Mouse (Mus musculus) limb, embryonic 14.5 days (tissue): Measurements from ENCODE around the gene Psen1. TPM values are rescaled to one million over a fixed set of nuclear protein-coding genes. Genes with fewer than 3 reads are reported as not detected.

Source experiments
- ATAC-seq: fragments of 200-750 bp; cut with Nextera tagmentation; 2 replicates; pipeline ENCODE4 v1.8.0; 2017; ENCODE audit warnings: low read depth, moderate number of reproducible peaks, moderate TSS enrichment; ENCODE audit not compliant: low FRiP score
- DNase-seq: peaks from one replicate; pipeline ENCODE4 v3.0.0-alpha.2; 2015; ENCODE audit warnings: low spot score
- H3K27ac ChIP-seq: fragments of 300-500 bp; sonication (generic); replicated peaks from 2 replicates; pipeline ENCODE4 v1.5.1; 2014; ENCODE audit warnings: low read depth, mild to moderate bottlenecking, low read length, moderate library complexity, mixed read lengths
- H3K27me3 ChIP-seq: fragments of 300-500 bp; sonication (generic); 2 replicates; pipeline ENCODE4 v1.6.1; 2014; ENCODE audit warnings: low read length, mixed read lengths; ENCODE audit not compliant: control insufficient read depth, insufficient read depth
- H3K36me3 ChIP-seq: fragments of 300-500 bp; sonication (generic); 2 replicates; pipeline ENCODE4 v1.6.1; 2014; ENCODE audit warnings: mild to moderate bottlenecking, low read length, moderate library complexity, mixed read lengths; ENCODE audit not compliant: control insufficient read depth, insufficient read depth
- H3K4me1 ChIP-seq: fragments of 300-500 bp; sonication (generic); 2 replicates; pipeline ENCODE4 v1.6.1; 2014; ENCODE audit warnings: antibody characterized with exemption, low read length, mixed read lengths; ENCODE audit not compliant: control insufficient read depth, insufficient read depth
- H3K4me2 ChIP-seq: fragments of 300-500 bp; sonication (generic); replicated peaks from 2 replicates; pipeline ENCODE4 v1.6.1; 2014; ENCODE audit warnings: low read depth, mild to moderate bottlenecking, low read length, moderate library complexity; ENCODE audit not compliant: severe bottlenecking
- H3K4me3 ChIP-seq: fragments of 300-500 bp; sonication (generic); replicated peaks from 2 replicates; pipeline ENCODE4 v1.5.1; 2014; ENCODE audit warnings: low read length
- H3K9ac ChIP-seq: fragments of 300-500 bp; sonication (generic); 2 replicates; pipeline ENCODE4 v1.6.1; 2014; ENCODE audit warnings: mild to moderate bottlenecking, low read depth, low read length, moderate library complexity; ENCODE audit not compliant: severe bottlenecking
- H3K9me3 ChIP-seq: fragments of 300-500 bp; sonication (generic); 2 replicates; pipeline ENCODE4 v1.6.1; 2016; ENCODE audit warnings: low read length; ENCODE audit not compliant: control insufficient read depth
- POLR2A ChIP-seq: fragments of 200-500 bp; IDR thresholded peaks from 2 replicates; pipeline ENCODE4 v1.8.0; 2012; ENCODE audit warnings: inconsistent platforms, mild to moderate bottlenecking, moderate library complexity, borderline replicate concordance; ENCODE audit not compliant: insufficient read depth, insufficient read length; ENCODE audit errors: extremely low read depth
- WGBS: fragments of 180-500 bp; shearing (Covaris S2); extraction: QIAGEN DNeasy Blood & Tissue Kit; methylation state at CpG from one replicate; pipeline ENCODE4 v1.1.7; 2014; 5-methylcytosine and 5-hydroxymethylcytosine counted together
- polyA plus RNA-seq, 2 experiments: library from polyadenylated mRNA; depleted of rRNA in 1 of 2; stranded (reverse) in 1 of 2; unstranded in 1 of 2; fragments of >200 nt; fragmentation: Nextera tagmentation in 1 of 2; extraction: Ambion mirVana in 1 of 2; gene quantifications; 2 replicates each; pipeline versions ENCODE4 v1.2.1 to v1.2.3; 2012 to 2014

The Psen1 gene
- polyA plus RNA-seq, 2 experiments, result 33.1 to 79.3 TPM

DNA sequence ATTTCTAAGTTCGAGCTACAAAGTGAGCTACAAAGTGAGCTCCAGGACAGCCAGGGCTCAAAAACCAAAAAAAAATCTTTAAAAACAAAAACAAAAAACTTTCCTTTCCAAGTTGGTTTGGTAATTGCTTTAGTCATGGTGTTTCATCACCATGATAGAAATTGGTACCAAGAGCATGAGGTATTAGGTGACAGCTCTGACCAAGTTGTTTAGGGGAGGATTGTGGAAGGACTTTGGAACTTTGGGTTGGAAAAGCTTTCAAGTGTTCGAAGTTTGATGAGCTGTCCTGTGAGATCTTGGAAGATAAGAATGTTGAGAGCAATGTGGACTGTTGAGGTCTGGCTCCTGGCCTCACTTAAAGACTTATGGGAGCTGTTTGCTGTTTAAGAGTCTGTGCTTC, 72.2 kb downstream of the Psen1 start:
- no peak for ATAC-seq
- TF ChIP-seq POLR2A, result no peak
- no peak for DNase-seq
- no peaks in the 10 kb centered on the region for H3K9me3 ChIP-seq
- H3K27ac ChIP-seq, result no peak overlapping the region
- H3K9ac ChIP-seq, result no peak overlapping the region
- no peaks in the 10 kb centered on the region for H3K27me3 ChIP-seq
- H3K4me1 ChIP-seq, result peaks cover 16% of the 10 kb centered on the region
- no peaks in the 10 kb centered on the region for H3K36me3 ChIP-seq
- no peak overlapping the region for H3K4me3 ChIP-seq
- H3K4me2 ChIP-seq, result no peak overlapping the region
- WGBS, result 91% methylated on average over 2 of the region's 2 CpGs

- 26% methylated on average over 4 of the region's 4 CpGs for WGBS
- ATAC-seq (no peak), DNase-seq (no peak)
- H3K27me3 ChIP-seq, result no peaks in the 10 kb centered on the region
- H3K36me3 ChIP-seq, result no peaks in the 10 kb centered on the region
- H3K4me3 ChIP-seq, result no peak overlapping the region
- no peak overlapping the region for H3K4me2 ChIP-seq
- H3K9ac ChIP-seq, result no peak overlapping the region
- no peak for TF ChIP-seq POLR2A
- H3K9me3 ChIP-seq, result no peaks in the 10 kb centered on the region
- H3K4me1 ChIP-seq, result peaks cover 21% of the 10 kb centered on the region
- no peak overlapping the region for H3K27ac ChIP-seq
These were observed 74.8 kb downstream of the Psen1 start for GRCm38 (mm10) chr12:83762706-83763105.

GRCm38 (mm10) chr12:83763311-83764043, 75.5 kb downstream of the Psen1 start, which contains the start of gene Papln:
Papln (plus strand) TSS chr12:83763634.
- Histone ChIP-seq H3K9me3 (no peaks in the 10 kb centered on the region), H3K4me1 (peaks cover 27% of the 10 kb centered on the region), H3K9ac (peak within 1 kb of the TSS; percentile 45), H3K4me3 (peak within 1 kb of the TSS; percentile 34), H3K36me3 (no peaks in the 10 kb centered on the region), H3K27me3 (no peaks in the 10 kb centered on the region), H3K4me2 (peak within 1 kb of the TSS; percentile 77), H3K27ac (0 out of 2 replicates have a peak within 1 kb of the TSS, but pooled peaks have one; percentile 19)
- ATAC-seq (no peak; the same call in 1 of the 2 replicates), DNase-seq (peak; percentile 14)
- no peak for TF ChIP-seq POLR2A
- WGBS, result 9% methylated on average over 28 of the region's 31 CpGs

DNA sequence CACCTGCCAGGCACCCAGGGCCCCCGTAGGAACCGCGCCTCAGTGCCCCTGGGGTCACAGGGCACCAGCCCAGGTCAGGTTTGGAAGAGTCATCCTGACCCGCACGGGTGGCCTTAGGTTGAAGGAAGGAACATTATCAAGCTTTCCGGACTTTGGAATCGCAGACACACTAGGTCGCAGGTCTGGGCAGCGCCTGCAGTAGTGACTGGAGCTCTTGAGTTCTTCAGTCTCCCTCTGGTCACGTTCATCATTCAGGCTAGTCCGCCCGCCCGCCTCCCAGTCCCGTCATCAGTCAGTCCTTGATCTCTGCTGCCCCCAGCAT, 76.1 kb downstream of the Psen1 start:
- H3K9ac ChIP-seq, result peak overlapping the region; percentile 45
- peak overlapping the region; percentile 34 for H3K4me3 ChIP-seq
- no peak overlapping the region for H3K27ac ChIP-seq
- no peaks in the 10 kb centered on the region for H3K27me3 ChIP-seq
- no peak for ATAC-seq
- WGBS, result 7% methylated on average over 14 of the region's 14 CpGs
- H3K36me3 ChIP-seq, result no peaks in the 10 kb centered on the region
- H3K4me2 ChIP-seq, result peak overlapping the region; percentile 77
- no peak for DNase-seq
- no peaks in the 10 kb centered on the region for H3K9me3 ChIP-seq
- TF ChIP-seq POLR2A, result no peak
- peaks cover 32% of the 10 kb centered on the region for H3K4me1 ChIP-seq

DNA sequence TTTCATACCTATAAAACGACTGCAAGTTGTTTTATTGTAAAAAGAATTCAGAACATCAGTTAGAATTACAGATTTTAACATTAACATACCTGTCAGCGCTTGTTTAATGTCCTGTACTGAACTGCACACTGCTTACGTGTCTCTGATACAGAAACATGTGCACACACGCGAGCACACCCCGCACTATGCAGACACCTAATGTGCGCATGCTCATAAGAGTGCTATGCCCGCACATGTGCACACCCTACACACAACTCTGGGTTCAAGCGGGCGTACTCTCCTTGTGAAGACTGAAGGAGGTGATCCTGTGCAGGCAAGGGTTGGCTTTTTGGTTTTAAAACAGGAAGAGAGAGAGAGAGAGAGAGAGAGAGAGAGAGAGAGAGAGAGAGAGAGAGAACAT, 76.6 kb downstream of the Psen1 start:
- WGBS, result 66% methylated on average over 10 of the region's 10 CpGs
- Histone ChIP-seq H3K4me1 (peaks cover 36% of the 10 kb centered on the region), H3K4me2 (no peak overlapping the region), H3K4me3 (0 out of 2 replicates have a peak overlapping the region, but pooled peaks have one; percentile 34), H3K9ac (no peak overlapping the region), H3K36me3 (no peaks in the 10 kb centered on the region), H3K27ac (no peak overlapping the region), H3K9me3 (no peaks in the 10 kb centered on the region), H3K27me3 (no peaks in the 10 kb centered on the region)
- DNase-seq (no peak), ATAC-seq (no peak)
- TF ChIP-seq POLR2A, result no peak
